Mouse (Mus musculus) right cerebral cortex, postnatal 25 days (tissue): ENCODE measurements at regions not wholly inside any gene's neighbourhood (a gene's known extent, or its start where the extent isn't known, plus 50 kb on each side); places are given as distances from the start of the nearest gene placed in this dataset.
A peak's percentile ranks its signal among the peaks of the same experiment; 100 is the strongest.

Experiments
- DNase-seq: peaks from one replicate; pipeline ENCODE4 v3.0.0; 2022

DNA sequence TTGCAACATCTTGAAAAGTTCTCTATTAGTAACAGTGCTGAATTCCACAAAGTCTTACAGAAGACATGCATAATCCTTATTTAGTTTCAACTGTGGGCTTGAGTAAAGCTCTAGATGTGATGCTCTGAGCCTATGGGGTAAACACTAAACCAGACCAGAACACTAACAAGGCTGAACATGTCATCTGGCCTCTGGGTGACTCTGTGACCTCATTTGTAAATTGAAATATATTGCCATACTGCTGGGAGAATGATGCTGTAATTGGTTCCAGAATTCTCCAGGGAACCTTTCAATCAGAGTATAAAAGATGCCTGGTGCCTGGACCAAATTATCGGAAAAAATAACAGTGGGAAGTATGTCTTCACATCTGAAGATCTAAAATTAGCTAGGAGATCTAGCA, 309.9 kb upstream of the Megf9 start:
- no peak for DNase-seq

DNA sequence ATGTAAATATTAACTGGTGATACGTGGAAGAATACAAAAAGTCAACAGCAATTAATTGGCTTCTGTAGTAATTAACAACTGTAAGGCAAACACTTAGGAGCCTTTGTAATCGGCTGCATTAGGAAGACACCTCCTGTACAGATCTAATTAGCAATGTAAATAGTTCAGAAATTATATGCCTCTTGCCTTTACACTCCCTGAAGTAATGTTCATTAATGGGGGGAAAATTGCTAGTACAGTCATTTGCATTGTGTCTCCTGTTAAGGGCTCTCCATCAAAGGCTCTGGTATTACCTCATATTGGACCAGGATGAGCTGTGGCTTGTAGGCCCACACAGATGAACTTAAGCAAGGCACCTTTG, 276.1 kb upstream of the Megf9 start:
- no peak for DNase-seq

DNA sequence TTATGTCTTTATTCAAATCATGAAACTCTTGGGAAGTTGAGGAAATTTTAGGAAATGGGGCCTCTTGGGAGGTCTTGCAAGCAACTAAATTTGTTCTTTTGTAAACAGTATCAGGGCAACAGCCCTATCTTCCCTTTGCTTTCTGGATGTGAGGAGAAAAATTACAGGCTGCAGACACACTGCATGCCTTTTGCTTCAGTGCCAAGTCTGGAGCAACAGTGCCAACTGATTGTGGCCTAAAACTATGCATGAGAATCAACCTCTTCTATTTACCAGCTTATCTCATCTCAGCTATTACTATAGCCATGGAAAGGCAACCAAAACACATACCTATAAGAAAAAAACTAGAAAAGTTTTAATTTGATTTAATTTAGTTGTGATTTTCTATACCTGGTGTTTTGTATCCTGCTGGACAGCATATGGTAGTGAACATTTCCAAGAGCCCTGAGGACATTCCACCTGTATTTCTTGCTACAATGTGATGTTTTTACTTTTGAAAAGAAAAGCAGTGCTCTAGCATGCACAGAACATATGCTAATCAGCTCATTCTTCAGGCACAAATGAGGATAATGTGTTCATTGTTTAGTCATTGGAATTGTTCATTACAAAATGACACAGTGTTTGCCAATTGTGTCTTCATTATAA, 275.6 kb upstream of the Megf9 start:
- no peak for DNase-seq

DNA sequence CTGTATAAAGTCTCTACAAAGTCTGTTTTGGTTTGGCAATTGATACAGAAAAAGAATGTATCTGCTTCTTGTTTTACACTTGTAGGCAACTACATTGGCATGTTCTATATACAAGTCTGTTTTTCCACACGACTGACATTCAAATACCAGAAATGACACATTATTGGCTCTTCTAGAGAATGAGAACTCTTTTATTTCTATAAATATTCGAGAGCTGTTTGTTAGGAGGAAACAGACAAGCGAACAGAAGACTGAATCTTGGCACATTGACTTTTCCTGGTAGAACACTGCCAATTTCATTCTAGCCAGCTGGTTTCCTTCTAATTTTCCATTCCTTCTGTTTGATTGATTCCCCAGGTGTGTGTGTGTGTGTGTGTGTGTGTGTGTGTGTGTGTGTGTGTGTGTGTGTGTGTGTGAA, 270.1 kb upstream of the Megf9 start:
- DNase-seq = no peak

DNA sequence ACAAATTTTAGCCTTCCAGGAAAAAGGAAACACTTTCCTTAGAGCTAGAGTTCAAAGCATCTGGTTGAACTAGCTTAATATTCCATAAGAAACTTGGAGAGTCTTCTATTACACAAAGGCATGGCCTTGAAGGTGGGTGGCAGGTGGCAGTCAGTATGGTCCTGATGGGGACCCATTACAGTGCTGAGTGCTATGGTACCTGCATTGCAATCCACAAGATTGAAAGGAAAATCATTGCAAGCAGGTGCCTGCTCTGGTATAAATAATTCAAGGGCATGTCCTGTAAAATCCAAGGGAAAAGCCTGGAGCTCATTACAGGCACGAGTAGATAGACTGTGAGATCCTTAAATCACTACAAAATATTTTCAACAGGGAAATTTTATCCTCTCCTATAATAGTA, 263.7 kb upstream of the Megf9 start:
- DNase-seq = no peak

DNA sequence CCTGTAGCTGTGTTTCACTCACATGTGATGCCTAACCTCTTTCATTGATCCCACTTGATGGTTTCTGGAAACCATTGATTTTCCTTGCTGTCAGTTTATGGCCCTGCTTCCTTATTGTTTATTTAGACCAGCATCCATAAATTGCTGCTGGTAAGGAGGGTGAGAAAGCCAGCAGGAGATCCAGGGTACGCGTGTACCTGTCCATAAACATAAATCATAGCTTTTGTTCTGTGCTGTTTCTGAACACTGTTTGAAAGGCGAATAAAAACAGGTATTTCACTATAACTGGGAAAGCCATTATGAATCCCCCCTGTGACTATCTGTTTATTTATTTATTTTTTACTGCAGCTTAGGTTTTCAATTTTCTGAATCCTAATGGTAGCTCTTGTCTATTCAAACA, 263.1 kb upstream of the Megf9 start:
- DNase-seq = no peak

DNA sequence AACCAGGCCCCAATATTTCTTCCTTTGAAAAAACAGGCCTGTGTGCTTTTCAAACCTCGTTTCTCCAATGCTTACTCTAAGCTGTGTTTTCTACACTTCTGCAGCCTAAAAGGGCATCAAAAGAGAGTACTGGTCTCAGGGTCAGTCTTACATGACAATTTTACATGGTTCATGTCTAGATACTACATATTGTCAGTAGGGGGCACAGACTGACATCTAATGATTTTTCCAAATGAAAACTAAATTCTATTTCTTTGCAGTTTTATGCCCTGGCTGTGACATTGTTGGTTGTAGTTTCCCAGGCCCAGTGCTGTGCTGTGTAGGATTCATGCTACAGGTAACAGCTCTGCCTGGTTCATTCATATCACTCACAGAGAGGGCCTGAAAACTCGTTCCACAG, 248.7 kb upstream of the Megf9 start:
- no peak for DNase-seq

DNA sequence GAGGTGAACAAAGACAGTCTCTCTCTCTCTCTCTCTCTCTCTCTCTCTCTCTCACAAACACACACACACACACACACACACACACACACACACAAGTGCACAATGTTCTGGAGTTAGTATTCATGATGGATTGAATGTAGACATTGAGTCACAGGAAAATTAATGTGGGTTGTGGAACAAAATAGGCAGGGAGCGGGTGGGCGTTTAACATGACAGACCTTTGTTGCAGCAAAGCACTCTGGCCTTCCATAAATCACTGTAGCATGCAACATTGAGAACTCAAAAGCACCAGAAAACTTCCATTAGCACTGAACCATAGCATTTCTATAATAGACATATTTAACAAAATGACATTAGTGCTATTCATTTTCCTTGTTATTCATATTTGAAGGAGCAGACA, 246.8 kb upstream of the Megf9 start:
- DNase-seq = no peak

DNA sequence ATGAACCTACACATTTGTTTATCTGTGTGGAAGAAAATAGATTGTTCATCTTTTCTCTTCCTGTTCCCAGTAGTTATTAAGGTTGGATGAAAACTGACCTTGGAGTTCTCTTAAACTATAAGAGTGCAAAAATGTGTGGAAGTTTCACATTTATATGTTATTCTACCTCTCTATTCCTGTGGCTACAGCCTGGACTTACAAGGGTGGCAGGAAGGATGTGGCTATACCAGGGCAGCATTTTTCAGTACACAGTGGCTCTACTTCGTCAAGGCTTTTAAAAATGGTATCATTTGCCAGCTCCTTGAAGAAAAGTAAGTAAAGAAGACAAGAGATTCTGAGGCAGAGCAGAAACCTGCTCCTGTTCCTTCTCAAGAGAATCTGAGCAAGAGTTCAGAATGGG, 241.5 kb upstream of the Megf9 start:
- no peak for DNase-seq

DNA sequence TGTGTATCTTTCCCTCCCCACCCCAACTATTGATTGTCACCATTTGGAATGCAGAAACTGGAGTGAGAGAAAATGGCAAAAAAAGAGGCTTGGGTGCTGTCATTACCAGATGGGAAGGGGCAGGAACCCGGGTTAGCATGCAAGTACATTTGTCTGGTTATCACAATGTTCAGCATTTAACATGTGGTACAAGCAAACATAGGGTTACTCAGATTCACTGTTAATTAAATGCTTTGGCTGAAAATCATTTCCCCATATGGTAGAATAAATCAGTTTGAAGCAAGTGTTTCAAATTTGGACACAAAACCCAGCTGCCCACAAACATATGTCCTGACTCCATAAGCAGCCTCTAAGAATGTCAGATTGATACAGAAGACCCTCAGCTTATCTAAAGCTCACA, 208.6 kb upstream of the Megf9 start:
- no peak for DNase-seq

DNA sequence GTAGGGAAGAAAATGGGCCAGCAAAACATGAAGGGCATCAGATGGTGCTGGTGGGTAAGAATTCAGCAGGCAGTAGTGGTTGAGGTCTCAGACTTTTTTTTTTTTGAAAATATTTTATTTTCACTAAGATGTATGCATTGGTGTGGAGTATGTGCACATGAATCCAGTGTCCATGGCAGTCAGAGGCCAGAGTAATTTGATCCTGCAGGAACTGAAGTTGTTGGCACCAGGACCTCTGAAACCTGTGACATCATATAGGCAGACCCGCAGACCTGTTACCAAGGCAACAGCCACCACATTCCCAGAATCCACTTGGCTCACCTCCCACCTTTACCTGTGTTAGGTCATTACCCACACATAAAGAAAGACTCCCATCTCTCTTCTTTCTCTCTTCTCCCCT, 207.2 kb upstream of the Megf9 start:
- DNase-seq = no peak

DNA sequence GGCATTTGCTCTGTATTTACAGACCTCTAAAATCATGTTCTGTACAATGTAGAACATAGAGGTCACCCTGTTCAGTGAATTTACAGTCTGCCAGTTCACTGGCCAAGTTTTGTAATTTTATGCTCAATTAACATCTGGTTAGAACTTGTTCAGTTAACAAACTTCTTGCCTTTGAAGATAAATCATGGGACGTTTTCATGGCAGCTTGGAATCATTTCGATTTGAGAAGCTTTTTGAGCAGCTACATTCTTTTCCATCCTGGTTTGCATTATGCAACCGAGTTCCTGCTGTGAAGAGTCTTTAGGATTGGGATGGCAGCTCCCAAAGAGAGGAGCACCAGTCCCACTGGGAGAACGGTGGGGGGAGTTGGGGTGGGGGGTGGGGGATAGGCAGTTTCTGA, 206.3 kb upstream of the Megf9 start:
- DNase-seq = no peak

DNA sequence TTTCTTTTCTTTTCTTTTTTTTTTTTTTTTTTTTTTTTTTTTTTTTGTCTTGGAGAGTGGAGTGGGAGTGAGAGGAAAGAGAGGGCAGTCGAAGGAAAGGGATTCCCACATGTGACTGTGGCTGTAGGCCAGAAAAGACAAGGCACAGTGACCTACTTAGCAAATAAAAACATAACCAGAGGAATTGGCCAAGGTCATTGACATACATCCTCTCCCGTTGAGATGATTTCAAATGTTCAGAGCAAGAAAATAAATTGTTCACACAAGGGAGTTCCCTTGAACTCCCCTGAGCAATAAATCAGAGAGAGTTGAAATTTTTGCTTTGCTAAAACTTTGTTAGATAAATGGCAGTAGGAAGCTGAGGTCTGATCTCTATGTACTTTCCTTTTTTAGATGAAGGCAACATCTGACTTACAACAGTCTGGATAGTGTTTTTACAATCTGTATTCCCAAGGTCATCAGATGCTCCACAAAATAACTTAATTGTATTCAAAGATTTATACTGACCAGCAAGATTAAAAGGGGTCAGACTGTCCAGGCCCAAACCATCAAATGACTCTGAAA, 174.4 kb upstream of the Megf9 start:
- DNase-seq = no peak

DNA sequence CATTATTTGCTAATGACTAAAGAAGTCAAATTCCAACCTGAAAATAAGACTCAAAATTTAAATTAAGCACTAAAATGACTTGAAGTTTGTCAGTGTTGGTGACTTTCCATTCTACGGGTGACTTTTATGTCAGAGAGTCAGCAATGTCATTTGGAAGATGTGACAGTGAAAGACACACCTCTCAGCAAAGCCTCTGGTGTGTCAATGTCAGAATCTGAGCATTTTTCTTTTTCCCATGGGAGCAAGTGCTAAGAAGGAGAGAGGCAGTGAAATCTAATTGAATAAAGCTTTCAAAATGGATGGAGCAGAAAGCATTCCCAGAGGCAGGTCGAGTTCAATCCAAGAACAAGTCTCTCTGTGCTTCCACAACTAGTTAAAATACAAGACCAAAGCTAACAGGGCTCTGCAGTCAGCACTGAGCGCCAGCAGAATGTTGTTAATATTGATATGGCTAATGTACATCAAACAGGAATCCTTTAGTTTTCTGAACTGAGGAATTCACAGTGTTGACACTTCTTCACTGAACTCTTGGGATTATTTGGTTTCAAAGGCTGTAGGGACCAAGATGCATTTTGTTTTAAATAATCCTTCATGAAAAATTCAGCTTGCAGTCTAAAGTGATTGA, 170.4 kb upstream of the Megf9 start:
- no peak for DNase-seq

DNA sequence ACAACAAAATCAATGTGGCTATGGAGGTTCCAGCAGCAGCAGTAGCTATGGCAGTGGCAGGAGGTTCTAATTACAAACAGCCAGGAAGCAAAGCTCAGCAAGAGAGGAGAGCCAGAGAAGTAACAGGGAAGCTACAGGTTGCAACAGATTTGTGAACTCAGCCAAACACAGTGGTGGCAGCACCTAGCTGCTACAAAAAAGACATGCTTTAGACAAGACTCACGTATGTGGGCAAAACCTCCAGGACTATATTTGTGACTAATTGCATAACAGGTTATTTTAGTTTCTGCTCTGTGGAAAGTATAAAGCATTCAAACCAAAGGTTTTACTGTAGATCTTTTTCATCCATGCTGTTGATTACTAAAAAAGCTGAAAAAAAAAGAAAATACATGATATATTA, 166.1 kb upstream of the Megf9 start:
- no peak for DNase-seq

DNA sequence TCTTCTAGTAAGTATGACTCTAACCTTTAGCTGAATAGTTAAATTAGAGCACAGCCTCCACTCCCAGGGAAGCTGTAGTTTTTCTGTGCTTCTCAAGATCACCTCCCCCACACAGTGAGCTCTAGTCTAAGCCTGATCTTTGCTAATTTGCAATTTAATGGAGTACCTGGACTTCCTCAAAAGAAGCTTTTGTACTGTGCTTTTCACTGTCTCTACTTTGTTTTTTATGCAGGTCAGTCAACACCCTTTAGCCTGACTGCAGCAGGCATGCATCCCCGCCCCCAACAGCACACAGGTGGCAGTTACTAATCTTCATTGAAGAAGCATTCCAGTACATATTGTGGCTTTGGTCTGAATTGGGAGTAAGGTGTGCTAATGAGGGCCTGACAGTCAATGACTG, 129.4 kb upstream of the Megf9 start:
- DNase-seq = no peak

DNA sequence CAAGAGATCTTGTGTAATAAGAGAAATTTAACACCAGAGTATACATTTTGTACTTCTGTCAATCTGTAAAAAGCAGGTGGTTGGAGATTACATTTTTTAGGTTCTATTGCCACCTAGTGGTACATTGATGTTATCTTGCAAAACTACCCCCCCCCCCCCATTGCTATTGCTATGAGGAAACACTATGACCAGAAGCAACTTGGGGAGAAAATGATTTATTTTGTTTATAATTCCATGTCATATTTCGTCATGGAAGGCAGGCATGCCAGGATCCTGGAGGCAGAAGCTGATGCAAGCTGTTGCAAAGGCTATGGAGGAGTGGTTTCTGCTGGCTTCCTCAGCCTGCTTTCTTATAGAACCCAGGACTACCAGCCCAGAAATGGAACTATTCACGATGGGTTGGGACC, 86.6 kb upstream of the Megf9 start:
- DNase-seq = no peak

DNA sequence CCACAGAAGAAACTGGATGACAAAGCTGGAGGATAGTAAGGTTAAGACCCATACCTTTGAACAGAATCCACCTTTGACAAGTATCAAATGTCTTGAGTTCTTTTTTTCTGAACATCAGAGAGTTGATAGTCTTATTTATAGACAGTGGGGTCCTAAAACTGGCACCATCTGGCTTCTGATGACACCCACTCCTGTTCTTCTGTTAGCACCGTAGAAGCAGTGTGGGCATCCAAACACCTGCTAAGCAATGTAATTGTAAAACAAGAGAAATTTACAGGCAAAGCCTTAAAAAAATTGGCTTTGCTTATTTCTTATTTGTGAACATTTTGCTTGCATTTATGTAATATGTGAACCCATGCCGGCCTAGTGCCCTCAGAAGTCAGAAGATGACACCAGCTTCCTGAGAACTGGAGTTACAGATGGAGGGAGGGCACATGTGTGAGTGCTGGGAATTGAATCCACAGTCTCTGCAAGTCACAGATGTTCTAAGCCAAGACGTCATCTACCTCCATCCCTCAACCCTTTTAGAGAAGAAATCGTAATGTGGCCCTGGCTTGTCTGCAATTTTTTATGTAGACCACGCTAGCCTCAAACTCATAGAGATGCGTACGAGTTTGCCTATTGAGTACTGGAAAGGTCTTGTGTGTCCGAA, 85.0 kb upstream of the Megf9 start:
- DNase-seq = peak; percentile 31

DNA sequence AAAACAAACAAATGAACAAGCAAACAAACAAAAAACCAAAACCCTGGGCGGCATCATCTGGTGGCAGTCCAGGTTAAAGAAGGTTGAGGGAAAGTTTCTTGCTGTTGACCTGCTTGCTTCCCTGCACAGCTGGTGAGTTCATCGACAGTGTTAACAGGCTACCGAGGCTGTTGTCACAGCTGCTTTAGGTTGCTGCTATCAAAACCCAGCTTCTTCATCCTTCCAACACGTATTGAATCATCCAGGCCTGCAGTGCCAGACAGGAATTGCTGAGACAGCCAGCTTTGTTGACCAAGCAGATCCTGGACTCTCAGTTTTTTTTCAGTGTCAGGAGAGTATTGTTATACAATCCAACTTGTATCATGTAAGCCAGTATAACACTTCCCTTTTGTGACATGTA, 81.0 kb upstream of the Megf9 start:
- no peak for DNase-seq

DNA sequence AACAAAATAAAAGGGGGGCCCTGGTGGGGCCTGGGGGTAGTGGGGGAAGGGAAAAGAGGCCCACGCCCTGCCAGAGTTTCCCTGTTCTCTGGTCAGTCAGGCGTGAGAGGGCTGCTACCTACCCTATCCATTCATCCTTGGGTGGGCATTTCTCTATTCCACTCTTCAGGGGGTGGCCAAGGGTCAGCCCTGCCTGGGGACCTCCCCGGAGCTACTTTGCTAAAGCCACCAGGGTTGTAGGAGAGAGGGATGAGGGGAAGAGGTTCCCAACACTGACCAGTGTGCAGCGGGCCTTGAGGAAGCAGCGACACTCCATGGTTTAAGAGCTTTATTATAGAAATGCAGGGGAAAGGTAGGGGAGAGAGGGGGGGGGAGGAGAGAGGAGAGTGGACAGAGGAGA, 79.6 kb upstream of the Megf9 start:
- no peak for DNase-seq

DNA sequence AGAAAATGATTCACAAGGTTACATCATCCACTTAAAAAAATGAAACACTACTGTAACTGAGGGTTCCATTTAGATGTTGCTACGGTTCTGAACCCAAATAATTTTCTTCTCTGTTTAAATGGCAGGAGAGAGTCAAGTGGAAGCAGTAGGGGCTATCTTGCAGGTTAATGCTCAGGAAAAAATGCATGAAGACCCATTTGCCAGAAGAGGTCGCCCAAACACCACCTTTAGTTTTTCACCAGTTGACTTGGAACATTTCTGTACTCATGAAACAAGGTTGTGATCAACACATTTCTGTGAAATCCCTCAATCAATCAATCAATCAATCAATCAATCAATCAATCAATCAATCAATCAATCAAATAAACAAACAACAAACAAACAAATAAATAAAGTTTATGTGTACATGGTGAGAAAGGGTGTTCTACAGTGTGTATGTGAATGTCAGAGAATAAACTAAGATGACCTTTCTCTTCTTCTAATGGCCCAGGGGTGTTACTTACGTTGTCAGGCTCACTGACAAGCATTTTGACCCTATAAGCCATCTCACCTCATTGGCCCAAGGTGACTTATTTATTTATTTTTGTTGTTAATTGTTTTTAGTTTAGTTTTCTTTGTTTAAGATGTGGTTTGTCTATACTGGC, 68.5 kb upstream of the Megf9 start:
- no peak for DNase-seq

DNA sequence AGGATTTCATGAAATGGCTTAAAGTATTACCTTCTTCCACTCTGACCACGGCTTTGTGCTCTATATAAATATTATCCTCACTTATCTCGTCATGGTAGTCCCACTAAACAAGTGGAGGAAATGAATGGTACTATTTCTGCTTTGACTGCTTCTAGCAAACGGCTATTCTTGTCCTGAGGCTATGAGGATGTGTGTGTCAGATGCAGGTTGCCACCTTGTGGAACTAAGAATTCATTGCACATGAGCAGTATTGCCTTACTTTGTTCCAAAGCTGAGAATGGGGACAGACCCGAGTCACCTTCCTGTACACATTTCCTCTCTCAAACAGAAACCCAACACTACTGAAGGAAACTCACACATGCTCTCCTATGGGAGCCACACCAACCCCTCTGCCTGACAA, 66.5 kb upstream of the Megf9 start:
- no peak for DNase-seq
